Mouse (Mus musculus) heart, postnatal 4 days (tissue): ENCODE measurements around the gene Rbm14. TPM values are rescaled to one million over a fixed set of nuclear protein-coding genes. Genes with fewer than 3 reads are reported as not detected.

Experiments used
- DNase-seq: peaks from one replicate; pipeline ENCODE4 v3.0.0; 2021
- total RNA-seq, 2 experiments: library from RNA; stranded (reverse); gene quantifications; 2 replicates each; pipeline ENCODE4 v1.2.3; 2021

The Rbm14 gene
- 10 to 100 TPM; 34.0 to 39.3 TPM for total RNA-seq

DNA sequence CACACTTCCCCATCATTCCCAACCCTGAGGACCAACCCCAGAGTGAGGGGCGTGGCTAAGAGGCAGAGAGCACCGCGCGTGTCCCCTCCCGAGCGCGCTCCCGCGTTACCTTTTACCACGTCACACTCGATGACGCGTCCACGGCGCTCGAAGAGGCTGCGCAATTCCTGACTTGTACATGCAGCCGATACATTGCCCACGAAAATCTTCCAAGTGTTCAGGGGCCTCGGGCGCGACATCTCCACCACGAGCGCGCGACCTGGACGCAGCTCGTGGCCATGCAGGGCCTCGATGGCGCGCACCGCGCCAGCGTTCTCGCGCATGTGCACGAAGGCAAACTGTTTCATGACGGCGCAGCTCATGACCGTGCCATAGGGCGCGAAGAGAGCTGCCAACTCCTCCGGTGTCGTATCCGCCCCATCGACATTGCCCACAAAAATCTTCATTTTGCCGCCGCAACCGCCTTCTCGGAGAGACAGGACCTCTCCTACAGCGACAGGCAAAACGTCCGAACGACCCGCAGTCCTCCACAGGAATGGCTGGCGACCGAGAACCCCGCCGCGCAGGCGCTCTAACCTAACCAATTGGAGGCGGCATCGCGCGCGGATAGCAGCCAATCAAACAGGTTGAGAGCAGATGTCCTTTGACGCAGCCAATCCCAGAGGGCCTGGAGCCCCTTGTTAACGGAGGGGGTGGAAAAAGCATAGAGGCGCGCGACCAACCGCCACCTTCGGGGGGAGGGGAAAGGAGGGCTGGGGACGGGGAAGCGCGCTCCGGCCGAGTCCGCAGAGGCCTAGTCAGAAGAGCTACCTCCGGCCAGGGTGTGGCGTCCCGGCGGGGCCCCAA, at the start of gene Rbm14, which contains the start of gene Gm21992:
Gene Rbm14 (minus strand): TSS at position 572 of the 846 bp plus-strand sequence.
Gene Gm21992 (minus strand): TSS at position 550 of the 846 bp plus-strand sequence.
- peak; percentile 98 for DNase-seq

DNA sequence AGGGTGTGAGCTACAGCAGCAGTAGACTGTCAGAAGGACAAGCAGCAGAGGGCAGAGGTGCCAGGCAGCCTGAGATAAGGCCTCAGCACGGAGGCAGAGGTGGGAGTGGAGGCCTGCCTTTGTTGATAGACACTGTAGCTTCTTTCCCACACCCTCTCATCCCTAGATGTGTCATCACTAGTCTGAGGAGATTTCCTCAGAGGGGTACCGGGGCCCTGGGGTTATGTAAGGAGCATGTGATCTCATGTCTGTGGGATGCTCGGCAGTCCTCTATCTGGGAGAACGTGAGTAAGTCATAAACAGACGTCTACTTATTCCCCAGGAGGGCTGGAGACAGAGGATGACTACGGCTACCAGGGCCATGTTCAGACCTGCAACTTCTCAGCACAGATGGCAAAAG, 47.6 kb upstream of the Rbm14 start:
- DNase-seq: no peak

DNA sequence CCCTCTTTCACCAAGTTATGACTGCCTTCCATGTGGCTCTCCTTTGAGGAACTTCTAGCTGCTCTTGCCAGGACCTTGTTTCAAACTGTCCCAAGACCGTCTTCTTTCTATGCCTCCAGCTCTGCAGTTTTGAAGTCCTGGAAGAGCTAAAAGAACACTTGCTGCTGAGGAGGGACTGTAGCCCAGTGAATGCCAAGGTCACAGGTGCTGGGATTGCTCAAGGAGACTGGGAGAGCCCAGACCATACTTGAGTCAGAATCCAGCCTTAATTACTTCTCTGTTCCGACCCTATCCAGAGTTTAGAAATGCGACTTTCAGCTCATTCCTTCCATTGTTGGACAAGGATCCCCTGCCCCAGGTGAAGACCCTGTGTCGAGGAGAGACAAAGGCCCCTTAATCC, 44.5 kb upstream of the Rbm14 start:
- DNase-seq: no peak

DNA sequence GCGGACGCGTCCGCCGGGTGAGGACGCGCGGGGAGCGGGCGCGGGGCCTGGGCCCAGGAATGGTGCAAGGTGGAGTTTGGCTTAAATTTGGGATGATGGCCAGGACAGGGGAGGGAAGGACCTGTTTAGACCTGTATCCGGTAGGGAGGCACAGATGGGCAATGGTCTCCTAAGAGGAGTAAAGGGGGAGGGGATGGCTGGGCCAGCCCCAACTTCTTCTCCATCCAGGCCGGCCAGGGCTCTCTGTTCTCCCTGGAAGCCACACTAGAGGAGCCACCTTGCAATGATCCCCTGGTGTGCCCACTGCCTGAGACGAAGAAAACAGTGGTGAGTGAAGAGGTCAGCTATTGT, 44.0 kb upstream of the Rbm14 start:
- no peak for DNase-seq

DNA sequence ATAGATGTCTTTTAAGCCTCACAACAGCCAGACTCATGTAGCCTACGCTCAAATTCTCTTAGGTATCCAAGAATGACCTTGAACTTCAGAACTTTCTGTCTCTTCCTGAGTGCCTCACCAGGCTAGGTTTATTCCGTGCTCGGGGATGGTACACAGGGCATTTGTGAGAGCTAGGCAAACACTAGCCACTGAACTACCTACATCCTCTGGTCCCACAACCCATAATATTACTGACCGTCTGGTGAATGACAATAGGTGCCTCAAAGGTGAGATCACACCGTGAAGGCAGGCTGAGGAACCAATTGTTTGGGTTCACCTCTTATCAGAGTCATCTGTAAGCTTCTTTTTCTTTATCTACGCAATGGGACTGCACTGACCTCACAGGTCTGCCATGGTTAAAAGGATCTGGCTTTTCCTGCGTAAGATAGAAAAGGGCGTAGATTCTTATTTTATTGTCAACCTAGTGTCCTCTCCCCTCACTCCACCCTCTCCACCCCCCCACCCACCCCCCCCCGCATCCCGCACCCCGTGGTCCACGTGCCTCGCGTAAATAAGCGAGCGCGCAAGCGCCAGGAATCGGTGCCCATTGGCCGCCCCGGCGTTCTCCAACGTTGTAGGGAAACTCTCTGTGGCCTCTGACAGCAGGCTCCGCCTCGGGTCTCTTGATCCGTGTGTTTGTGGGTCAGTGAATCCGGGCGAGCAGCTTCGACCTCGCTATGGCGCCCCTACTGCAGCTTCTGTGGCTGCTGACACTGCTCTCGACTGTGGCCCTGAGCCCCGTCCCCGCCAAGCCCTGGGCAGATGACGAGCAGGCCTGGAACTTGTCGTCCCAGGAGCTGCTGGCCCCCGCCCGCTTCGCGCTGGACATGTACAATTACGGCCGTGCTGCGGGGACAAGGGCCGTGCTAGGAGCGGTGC, 43.4 kb upstream of the Rbm14 start, which contains the start of gene Ctsf:
Gene Ctsf (plus strand): TSS at position 579 of the 918 bp plus-strand sequence.
- DNase-seq: peak; percentile 85

DNA sequence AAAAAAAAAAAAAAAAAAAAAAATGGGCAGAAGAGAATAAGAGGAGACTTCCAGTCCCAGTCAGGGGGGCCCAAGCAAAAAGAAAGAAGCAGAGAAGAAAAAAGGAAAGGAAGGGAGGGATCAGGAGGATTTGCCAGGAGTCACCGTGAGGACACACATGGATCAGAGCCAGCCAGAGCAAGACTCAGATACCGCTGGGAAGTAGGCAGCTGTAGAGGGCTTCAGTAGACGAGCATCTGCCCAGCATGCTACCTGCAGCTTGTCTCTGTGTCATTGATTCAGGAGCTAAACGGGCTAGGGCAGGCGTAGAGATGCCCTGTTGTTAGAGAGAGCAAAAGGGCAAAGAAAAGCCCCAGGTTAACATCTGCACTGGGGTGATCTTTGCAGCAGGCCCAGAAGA, 38.8 kb upstream of the Rbm14 start:
- no peak for DNase-seq

DNA sequence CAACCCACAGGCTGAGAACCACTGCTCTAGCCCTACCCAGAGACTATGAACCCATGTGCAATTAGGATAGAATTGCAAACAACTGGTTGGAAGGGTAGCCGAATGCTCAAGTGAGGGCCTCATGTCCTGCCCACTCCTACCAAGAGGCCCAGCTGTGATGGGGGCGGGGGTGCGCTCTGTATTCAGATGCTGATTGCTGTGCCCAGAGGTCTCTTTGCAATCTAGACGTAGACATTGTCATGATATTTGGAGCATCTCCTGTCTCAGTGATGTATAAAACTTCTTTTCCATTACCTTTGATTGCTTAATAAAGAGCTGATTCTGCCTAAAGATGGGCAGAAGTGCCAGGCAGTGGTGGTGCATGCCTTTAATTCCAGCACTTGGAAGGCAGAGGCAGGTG, 38.4 kb upstream of the Rbm14 start:
- DNase-seq: no peak

DNA sequence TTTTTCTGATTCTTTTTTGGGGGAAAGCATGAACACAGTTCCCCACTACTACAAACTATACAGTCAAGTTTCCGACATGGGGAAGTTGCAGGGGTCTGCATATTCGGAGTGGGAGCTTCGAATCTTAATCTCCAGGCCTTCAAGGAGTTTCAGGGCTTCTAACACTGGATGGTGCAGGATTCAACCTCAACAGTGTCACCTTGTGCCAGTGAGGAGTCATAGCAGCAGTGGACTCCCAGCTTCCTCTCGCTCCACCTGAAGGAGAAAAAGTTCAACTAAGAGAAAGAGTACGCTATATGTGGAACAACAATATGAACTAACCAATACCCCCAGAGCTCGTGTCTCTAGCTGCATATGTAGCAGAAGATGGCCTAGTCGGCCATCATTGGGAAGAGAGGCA, 36.1 kb upstream of the Rbm14 start:
- DNase-seq: peak; percentile 40

DNA sequence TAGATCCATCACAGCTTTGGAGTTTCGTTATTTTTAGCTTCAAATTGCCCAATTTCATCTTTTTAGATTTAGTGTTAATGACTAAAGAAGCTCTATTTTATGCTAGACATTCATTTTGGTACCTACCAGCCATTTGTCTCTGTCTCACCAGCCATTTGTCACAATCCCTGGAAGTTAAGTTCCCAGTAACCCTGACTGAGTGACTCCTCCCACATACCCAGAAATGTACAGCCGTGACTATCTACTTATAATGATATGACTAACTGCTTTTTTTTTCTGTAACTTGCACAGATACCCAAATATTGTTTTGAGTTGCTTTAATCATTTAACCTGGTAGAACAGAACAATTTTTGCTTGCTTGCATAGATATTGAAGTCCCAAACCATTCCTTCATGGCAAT, 34.4 kb upstream of the Rbm14 start:
- no peak for DNase-seq

DNA sequence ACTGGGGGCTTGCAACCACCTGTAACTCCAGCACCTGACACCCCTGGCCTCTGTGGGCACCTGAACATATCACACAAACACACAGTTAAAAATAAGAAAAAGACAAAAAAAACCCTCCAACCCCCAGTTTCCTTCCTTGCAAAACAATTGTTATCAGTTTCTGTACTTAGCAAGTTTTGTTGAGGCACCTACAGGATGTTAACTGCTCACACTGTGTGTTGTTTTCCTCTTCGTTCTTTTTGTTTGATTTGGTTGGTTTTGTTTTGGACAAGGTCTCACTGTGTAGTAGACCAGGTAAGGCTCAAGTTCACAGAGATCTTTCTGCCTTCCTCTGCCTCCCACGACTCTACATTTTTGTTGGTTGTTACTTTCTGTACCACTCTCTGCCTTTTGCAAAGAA, 31.2 kb upstream of the Rbm14 start:
- DNase-seq: no peak

DNA sequence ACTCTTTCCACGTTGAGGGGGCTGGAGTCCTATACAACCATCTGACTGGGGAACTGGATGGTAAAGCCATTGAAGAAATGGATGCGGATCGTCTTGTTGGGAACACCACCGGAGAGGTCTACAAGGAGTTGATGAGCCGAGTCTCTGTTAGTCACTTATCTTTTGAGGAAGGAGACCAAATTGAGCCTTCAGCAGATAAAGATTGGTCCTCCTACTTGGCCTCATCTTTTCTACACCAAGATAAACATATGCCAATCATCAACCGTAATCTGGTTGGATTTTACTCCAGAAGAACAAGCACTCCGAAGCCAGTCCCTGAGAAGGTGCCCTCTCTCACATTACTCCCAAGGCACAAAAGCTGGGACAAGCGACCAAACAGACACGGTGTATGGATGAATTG, 29.4 kb upstream of the Rbm14 start:
- DNase-seq: no peak

DNA sequence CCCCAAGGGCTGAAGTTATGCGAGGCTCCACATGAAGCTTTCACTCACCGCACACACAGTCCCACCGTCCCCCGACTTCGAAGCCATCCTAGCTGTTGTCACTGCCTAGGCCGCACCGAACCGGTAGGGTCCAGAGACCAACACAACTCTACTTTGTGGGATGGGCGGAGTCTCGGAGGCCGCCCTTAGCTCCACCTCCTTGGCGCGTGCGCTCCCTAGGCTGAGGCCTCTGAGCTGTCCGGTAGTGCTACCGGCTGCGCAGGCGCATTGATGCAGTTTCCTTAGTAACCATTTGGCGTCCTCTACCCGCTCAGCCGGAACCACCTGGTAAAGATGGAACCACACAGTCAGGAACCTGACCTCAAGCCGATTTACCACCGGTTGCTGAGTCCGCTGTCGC, 27.7 kb upstream of the Rbm14 start, which contains the start of the genes Ccs and Ccdc87:
Gene Ccs (minus strand): TSS at position 184 of the 400 bp plus-strand sequence.
Gene Ccdc87 (plus strand): TSS at position 218 of the 400 bp plus-strand sequence.
- DNase-seq: peak; percentile 97

DNA sequence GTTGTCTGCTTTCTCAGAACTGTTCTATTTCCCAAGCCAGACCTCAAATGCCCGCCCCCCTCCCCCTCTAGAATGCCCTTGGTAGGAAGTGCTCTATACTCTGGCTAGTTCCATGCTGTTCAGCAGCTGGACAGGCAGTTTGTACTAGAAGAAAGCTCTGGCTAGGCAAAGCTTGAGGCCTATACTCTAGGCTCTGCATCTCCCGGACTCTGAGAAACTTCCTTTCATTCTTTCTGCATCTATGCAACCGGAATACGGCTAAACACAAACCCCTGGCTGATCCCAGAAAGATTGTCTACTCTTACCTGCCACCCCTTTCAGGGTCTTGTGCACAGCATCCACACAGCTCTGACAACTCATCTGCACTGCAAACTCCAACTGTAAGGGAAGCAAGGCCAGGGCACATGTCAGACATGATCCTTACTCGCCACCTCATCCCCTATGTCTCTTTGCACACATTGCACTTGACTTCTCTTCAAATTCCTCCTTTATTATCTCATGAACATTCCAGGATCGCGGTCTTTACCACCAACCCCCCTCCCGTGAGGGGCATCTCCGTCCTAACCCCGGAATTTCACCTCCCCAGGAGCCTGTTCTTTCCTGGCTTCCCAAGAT, 27.2 kb upstream of the Rbm14 start:
- DNase-seq: no peak

DNA sequence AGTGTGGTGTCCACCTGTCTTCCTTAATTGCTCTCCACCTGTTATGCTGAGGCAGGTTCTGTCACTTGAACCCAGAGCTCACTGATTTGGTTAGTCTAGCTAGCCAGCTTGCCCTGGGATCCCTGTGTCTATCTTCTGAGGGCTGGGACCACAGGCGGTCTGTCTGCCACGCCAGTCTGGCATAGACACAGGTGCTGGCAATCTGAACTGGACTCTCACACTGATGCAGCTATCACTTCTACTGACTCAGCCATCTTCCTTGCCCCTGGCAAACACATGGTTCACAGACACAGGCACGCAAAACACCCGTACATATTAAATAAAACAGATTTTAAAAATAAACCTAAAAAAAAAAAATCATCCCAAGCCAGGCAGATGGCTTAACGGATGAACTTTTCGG, 25.6 kb upstream of the Rbm14 start:
- no peak for DNase-seq

DNA sequence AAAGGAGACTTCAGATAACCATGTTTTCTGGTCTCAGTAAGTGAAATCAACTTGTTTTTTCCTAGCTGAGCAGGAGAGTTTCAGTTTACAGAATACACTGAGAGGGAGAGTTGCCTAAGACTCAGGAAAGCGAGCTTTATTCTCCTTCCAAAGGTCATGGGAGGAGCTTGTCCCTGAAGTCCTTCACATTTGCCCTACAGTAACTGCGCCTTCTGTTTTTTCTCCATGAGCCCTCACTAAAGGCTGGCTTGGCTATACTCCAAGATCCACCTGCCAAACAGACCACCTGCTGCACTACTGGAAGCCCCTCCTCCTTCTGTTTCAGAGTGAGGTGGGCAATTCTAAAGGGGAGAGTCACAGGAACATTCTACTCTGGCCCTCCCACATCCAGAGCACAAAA, 24.7 kb upstream of the Rbm14 start:
- no peak for DNase-seq

DNA sequence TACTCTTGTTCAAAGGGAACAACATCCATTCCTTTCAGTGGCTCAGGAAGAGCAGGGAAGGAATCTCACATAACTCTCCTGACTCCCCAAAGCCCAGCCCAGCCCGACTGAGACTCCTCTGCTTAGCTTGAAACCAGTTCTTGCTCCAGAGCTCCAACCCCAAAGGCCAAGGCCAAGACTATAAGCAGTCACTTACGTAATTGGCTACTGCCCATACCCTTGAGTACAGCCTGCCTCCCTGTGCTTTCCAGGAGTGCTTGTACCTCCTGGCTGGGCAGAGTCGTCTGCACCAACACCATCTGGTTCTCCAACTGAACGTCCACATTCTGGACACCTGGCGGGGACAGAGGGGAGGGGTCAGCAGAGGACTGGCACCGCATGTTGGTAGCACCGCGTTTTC, 22.5 kb upstream of the Rbm14 start:
- no peak for DNase-seq

DNA sequence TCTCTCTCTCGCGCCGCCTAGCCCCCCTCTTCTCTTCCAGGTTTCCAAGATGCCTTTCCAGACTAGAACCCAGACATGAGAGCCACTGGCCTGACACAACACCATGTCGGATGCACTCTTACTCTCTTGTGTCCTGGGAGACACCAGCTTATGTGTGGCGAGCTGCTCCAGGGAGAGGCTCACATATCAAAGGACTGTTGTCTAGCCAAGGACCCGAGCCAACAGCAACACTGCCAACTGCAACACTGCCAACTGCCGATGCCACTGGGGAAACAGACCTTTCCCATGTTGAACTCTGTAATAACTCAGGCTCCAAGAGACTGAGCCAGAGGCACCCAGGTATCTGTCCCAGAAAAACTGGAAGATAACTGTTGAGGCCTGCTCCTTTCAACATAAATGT, 17.7 kb upstream of the Rbm14 start:
- peak; percentile 78 for DNase-seq

DNA sequence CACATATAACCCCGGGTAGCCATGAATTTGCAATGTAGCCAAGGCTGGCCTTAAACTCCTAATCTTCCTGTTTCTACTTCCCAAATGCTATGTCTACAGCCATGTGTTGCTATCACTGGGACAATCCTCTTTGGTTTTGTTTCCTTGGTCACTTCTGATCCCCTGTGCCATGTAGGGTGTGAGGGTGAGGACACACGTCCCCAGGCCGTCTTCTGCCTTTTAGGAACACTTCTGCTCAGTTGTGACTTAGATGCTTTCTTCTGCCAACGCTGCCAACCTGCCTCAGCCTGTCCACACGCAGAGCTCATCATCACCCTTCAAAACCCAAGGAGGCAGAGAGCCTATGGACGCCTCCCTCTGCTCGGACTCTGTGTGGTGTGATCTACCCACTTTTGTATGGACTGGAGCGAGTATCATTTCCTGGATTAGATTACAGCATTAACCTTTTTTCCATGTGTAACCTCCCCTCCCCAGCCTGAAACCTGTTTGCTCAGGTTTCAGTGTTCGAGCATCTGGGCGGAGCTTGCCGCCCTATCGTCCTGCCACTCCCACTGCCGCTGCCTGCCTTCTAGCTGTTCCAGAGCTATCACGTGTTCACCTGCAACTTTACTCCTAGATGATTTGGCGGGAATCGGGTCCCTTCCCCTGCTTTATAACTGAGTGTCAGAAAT, 17.1 kb upstream of the Rbm14 start:
- no peak for DNase-seq

DNA sequence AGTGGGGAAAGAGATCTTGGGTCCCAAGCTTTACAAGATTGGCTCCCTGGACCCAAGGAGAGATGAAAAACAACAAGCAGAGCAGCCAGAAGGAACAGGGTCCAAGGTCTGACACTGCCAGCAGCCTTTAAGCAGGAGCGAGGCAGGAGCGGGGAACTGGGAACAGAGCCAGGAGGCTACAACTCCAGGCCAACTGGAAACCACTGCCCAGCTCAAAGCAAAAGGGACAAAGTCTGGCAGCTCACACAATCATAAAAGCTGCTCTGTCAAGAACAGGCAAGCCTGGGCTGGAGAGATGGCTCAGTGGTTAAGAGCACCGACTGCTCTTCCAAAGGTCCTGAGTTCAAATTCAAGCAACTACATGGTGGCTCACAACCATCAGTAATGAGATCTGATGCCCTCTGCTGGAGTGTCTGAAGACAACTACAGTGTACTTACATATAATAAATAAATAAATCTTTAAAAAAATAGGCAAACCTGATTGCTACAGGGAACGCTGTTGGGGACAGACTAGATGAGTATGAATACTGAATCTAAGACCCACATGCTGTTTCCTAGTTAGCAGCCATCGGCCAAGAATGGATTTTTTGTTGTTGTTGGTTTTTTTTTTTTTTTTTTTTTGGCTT, 9.4 kb upstream of the Rbm14 start:
- peak; percentile 81 for DNase-seq

DNA sequence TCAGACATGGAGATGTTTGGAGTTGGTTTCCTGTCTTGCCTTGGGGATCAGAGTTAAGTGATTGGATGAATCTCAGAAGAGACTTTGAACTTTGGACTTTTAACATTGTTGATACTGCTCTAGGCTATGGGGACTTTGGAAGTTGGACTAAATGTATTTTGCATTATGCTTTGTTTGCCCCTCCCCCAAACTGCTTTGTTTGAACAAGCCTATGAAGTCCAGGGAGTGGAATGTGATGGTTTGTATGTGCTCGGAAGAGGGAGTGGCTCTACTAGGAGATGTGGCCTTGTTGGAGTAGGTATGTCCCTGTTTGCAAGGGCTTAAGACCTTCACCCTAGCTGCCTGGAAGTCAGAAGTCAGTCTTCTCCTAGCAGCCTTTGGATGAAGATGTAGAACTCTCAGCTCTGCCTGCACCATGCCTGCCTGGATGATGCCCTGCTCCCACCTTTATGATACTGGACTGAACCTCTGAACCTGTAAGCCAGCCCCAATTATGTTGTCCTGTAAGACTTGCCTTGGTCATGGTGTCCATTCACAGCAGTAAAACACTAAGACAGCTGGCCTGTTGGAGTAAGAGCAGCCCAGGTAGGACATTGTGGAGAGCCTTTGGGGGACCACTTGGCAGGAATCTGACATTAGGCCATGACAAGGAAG, 5.9 kb upstream of the Rbm14 start:
- DNase-seq: no peak

DNA sequence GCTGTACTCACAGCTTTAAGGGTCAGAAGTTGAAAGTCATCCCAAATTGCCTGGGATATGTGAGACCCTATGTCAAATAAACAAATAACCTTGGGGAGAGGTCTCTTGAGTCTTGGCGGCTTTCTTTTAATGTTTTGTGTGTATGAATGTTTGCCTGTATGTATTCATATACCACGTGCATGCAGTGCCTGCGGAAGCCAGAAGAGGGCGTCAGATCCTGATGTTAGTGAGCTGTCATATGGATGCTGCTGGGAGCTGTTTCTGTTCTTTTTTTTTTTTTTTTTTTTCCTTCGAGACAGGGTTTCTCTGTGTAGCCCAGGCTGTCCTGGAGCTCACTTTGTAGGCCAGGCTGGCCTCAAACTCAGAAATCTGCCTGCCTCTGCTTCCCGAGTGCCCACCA, 1.6 kb upstream of the Rbm14 start:
- peak; percentile 42 for DNase-seq
